Mouse (Mus musculus) spleen, postnatal 36 days (tissue): ENCODE measurements around the gene Dazl.
"Not testable (repeated sequence)": the region's sequence is repeated elsewhere in the genome, so short reads cannot be mapped to it uniquely, and the experiment has no call there.

Experiments used
- DNase-seq, 2 experiments: peaks; one replicate each; pipeline ENCODE4 v3.0.0; 2022; ENCODE audit warnings: low spot score in 2 of 2, mixed read lengths in 1 of 2

The Dazl gene

DNA sequence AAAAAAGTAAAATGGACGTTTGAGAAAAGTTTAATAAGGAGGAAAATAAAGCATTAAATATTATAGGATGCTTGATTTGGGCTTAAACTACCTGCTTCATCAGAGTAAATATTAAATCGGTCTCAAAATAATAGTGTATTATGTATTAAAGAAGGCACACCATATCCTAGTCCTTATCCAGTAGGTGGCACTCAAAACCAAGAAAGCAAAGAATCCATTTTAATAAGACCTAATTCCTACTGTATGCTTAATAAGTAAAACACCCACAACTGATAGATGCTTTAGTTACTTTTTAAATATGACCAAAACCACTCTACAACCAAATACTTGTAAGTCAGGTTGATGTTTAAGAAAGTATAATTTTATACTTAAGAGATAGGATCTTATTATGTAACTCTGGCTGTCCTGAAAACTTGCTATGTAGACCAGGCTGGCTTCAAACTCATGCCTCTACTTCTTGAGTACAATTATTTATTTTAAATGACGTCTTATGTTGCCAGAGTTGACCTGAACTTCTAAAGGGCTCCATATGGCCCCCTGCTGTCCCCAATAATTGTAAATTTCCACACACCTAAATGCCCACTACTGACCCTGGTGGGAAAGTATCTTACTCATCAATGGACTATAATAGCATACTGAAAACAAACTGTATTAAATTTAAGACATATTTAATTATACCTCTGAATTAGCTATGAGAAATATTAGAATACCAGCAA lies 1.8 kb downstream of the Dazl start:
- DNase-seq, result peak in 1 of 2 experiments; percentile 41

DNA sequence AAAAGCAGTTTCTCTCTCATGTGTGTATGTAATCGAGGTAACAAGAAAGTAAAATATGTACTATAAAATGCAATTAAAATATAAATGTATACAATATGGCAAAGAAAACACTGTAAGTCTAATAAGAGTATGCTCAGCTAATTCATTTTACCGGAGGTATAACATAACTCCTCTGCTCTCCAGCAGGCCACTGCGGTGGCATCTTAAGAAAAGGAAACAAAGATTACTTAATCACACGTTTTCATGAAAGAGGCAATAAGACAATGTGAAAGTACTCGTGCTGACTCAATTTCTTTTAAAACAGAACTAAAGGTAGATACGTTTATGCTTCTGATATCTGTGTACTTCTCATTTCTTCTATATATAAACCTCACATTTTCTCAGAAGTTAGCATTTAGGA lies 8.6 kb downstream of the Dazl start:
- DNase-seq, result no peak

DNA sequence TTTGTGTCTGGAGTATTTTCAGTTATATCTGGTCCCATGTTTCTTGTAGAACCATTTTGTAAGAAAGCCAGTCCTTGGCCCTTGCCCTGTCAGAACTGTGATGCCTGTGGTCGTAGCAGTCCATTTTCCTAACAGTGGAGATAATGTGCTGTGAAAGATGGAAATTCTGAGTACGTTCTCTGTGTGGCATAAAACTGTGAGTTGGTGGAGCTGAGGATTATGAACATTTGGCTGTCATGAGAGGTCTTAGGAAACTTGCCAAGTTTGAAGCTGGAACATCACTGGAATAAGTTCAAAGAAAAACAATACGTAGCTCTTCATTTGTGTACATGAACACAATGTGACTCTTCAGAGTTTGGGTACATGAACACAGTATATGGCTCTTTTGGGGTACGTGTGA lies 31.8 kb downstream of the Dazl start:
- not testable (repeated sequence) for DNase-seq

DNA sequence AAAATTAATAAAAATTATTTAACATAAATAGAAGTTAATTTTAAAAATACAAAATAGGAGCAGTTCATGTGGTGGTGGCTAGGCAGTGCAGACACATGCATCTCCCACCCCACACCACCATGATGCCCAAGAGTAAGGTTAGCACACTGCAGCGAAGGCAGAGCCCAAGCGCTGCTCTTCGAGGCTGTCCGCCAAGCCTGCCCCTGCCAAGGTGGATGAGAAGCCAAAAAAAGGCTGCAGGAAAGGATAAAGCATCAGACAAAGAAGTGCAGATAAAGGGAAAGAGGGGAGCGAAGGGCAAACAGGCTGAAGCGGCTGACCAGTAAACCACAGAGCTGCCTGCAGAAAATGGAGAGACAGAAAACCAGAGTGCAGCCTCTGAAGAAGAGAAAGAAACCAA lies 32.6 kb downstream of the Dazl start:
- DNase-seq, result no peak

DNA sequence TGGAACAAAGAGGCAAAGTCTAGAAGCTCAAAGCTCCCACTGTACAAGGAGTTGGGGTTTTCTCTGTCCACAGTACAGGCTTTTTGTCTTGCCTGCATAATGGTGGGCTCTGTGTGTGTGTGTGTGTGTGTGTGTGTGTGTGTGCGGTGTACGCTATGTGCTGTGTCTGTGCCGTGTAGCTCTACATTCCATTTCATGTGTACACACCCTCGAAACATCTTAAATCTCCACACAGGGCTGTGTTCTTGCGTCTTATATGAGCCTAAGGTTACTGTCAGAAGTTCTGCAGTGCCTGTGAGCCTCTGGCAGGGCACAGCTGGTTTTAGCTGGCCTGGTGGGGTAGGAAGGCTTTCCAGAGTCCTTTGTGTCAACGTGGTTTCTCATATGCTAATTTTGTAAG lies 46.8 kb downstream of the Dazl start:
- no peak for DNase-seq

DNA sequence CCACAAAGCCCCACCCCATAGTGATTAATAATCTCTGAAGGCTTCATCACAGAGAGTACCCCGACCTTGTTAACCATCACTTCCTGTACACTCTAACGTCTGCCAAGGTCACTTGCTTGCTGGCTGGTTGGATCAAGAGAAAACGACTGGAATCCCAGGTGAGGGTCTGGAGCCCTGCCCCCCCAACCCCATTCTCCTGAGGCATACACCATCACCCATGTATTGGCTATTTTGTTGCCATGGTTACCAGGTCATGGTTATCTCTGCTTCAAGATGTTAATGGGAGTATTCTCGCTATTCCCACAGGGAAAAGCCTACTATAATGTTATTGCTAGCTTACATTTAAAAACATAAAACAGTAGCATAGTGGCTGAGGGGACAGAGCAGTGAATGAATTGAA lies 48.8 kb downstream of the Dazl start:
- no peak for DNase-seq

DNA sequence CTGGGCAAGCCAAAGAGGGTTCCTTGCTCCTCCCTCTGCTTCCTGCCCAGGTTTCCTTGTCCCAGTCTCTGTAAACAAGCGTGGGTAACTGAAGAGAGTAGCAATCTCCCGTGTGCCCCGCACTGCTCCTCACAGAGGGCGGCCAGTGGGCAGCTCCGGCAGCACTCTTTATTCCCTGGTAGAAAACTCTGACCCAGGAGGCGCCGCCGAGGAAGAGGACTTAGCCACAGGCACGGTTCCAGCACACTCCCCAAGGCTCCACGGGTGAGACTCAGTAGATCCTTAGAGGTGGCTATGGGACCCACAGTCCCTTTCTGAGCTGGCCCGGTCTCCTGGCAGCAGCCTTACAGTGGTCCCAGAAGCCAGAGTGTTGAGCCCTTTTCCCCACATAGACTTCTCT lies 50.1 kb downstream of the Dazl start:
- DNase-seq, result no peak

DNA sequence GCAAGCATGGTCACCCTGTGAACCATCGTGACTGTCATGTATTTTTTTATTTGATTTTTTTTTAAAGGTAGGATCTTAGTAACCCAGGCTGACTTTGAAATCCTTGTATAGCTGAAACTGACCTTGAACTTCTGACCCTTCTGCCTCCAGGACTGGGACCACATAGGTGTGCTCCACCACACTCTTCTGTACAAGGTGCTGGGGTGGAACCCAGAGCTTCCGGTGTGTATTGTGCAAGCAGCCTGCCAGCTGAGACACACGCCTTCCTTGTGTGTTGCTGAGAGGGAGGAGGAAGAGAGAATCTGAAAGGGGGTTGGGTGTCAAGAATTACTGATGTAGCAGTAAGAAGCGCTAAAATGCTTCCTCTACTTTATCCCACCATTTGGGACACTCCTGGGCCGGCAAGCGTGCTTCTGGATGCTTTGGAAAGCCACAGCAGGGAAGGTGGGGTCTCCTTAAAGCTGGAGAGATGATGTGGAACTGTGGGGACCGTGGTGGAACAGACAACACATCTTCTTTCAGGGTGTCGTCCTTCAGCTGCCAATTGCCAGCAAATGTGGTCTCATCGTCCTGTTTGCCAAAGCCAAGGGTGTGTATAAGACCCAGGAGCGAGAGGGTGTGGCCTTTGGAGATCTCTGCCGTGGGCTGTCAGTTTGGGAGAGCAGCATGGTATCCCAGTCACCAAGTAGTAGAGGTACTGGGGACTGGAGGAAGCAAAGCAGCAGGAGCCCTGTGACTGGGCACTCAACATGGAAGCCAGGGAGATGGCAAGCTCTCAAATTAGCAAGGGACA lies 55.4 kb downstream of the Dazl start:
- DNase-seq, result no peak

DNA sequence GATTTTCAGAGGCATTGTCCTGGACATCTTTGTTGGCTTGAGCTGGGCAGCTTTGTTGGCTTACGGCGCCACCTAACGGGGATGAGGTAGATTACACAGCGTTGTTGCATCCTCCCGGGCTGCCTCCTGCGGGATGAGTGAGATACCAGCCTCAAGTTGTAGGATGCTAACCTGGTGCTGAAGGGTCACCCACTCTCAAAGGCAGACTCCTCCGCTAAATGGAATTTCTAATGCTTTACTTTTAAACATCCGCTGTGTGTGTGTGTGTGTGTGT lies 56.1 kb downstream of the Dazl start:
- DNase-seq, result peak; percentile 60 to 61

DNA sequence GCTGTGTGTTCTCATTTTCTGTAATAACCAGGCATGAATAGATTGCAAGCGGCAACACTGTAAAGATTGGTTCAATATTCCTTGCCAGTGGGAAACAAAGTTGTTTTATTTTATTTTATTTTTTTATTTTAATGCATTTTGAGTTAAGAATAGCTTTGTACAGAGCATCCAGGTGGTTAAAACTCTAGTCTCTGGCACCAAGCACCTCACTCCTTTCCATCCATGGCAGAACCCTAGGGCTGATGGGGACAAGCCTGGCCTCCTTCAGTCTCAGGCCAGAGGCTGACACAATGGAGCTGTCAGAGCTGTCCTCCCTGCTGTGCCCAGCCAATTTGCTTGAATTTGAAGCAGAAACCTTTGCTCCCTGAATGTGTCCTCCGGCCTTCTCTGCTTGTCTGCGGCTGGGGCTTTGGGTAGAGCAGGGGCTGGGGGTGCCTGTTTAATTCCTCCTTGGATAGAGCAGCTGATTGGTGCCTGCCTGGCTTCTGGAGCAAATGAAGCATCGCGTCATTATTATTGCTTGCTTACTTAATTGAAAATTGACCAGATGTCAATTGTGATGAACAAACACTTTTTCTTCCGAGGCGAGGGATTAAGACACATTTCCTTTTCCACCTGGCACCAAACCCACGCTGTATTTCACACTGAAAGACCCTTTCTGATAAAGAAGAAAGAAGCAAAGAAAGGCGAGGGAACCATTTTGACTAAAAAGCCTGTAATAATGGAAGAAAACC lies 56.6 kb downstream of the Dazl start:
- DNase-seq, result no peak

DNA sequence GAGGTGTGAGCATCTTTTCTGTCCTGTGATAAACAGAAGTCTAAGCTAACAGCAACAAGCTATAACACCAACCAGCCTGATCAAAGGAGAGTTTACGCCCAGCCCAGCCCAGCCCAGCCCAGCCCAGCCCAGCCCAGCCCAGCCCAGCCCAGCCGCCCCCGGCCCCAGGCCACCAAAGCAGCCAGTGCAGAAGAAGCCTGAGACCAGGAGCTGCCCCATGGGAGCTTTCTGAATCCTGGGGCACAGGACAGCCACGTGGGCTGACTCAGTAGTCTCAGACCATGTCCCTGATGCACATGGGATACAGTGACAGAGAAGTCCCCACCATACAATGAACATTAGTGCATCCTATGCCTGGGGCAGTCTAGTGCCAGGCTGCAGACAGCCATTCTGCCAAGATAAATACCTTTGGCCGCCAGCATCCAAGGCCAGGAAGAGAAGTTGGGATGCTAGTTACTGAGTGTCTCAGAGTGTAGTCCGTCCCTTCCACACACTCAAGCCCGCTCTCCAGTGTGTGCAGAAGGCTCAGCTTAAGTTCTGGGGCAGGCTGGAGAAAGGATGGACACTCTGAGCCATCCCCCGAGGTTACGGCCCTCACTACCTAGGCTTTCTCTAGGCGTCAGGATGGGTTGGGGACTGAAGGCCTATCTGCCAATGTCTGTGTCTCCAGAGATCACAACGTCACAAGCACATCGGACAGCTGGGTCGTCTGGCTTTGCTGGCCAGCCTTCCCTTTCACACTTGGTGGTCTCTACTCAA lies 57.3 kb downstream of the Dazl start:
- no peak for DNase-seq

DNA sequence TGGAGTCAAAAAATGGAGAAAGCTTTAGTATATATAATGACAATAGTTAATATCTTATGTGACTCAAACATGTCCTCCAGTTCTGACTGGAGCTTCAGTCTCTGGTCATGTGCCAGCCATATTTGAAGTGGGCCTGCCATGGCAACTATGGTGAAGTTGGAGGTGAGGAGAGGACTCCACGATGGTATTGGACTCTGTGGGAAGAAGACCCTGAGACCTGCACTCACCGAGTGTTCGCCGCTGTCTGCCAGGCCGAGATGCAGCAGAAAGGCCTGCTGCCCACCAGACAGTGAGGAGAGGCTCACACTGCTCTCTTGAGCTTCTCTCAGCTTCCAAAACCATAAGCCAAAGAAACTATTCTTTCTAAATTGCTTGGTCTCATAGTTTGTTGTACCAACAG lies 59.5 kb downstream of the Dazl start:
- DNase-seq, result no peak

DNA sequence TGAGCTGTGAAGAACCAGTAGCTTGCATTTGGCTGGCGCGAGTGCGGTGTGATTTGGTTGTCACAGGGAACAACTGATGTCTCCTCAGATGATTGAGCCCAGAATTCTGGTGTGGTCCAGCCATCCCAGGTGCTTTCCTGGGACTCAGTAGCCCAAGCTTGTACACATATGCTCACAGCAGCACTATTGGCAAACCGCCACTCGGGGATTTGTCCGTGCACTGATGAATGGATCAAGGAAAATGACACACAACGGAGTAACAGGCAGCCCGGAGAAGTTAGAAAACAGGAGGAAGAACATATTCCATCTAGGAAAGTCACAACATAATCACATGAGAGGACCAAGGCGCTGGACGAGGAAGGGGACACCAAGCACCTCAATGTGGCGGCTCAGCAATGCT lies 60.6 kb downstream of the Dazl start:
- DNase-seq, result no peak

DNA sequence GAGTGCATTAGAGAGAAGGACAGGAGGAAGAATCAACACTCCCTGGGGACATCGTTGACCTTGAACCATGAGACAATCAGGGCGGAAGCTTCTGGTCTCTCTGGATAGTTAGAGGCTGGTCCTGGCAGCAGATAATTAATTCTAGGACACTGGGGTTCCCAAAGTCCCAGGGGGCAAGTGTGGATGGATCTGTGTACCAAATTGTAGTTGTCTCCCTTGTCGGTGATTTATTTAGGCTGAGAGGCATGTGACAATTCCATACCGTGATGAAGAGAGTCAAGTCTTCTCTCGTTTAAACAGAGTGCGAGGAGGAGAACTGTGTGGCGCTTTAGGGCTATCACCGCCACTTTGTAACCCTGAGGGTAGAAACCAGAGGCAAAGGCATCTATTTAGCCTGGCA lies 62.2 kb downstream of the Dazl start:
- no peak for DNase-seq

DNA sequence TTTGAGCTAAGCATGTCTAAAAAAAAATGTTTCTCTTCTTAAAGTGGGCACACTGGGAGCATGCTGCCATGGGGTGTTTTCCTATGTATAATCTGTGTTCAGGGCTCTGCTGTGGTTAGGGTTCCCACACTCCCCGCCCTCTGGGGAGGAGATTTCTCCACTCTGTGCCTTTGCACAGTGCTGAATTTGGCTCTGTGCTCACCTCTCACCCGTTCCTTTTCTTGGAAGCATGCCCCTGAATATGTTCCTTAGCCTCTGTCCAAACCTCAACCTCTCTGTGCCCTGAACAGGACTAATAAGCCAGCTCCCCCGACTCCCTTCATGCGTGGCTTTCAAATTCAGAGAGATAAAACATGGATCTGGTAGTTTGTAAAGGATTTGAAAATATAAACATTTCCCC lies 63.9 kb downstream of the Dazl start:
- no peak for DNase-seq
